Mouse (Mus musculus) limb, embryonic 15.5 days (tissue): ENCODE measurements at regions not wholly inside any gene's neighbourhood (a gene's known extent, or its start where the extent isn't known, plus 50 kb on each side); places are given as distances from the start of the nearest gene placed in this dataset.
"Not testable (repeated sequence)": the region's sequence is repeated elsewhere in the genome, so short reads cannot be mapped to it uniquely, and the experiment has no call there.

Source experiments
- ATAC-seq: fragments of 200-750 bp; cut with Nextera tagmentation; 2 replicates; pipeline ENCODE4 v1.8.0; 2017; ENCODE audit warnings: low read depth, moderate TSS enrichment; ENCODE audit not compliant: insufficient number of reproducible peaks, low FRiP score, low TSS enrichment
- H3K27ac ChIP-seq: fragments of 300-500 bp; sonication (generic); 2 replicates; pipeline ENCODE4 v1.5.1; 2015; ENCODE audit warnings: moderate library complexity, mild to moderate bottlenecking, inconsistent platforms
- H3K27me3 ChIP-seq: fragments of 300-500 bp; sonication (generic); 2 replicates; pipeline ENCODE4 v1.6.1; 2015; ENCODE audit warnings: inconsistent platforms
- H3K36me3 ChIP-seq: fragments of 300-500 bp; sonication (generic); 2 replicates; pipeline ENCODE4 v1.6.1; 2015; ENCODE audit warnings: inconsistent platforms
- H3K4me1 ChIP-seq: fragments of 300-500 bp; sonication (generic); 2 replicates; pipeline ENCODE4 v1.6.1; 2015; ENCODE audit warnings: inconsistent platforms
- H3K4me2 ChIP-seq: fragments of 300-500 bp; sonication (generic); 2 replicates; pipeline ENCODE4 v1.6.1; 2015; ENCODE audit warnings: mild to moderate bottlenecking, inconsistent platforms
- H3K4me3 ChIP-seq: fragments of 300-500 bp; sonication (generic); 2 replicates; pipeline ENCODE4 v1.5.1; 2015; ENCODE audit warnings: mild to moderate bottlenecking, inconsistent platforms
- H3K9ac ChIP-seq: fragments of 300-500 bp; sonication (generic); 2 replicates; pipeline ENCODE4 v1.6.1; 2015; ENCODE audit warnings: inconsistent platforms
- H3K9me3 ChIP-seq: fragments of 300-500 bp; sonication (generic); 2 replicates; pipeline ENCODE4 v1.6.1; 2016; ENCODE audit warnings: inconsistent platforms
- WGBS: fragments of 180-500 bp; shearing (Covaris S2); methylation state at CpG from one replicate; pipeline ENCODE4 v1.1.7; 2015; 5-methylcytosine and 5-hydroxymethylcytosine counted together

DNA sequence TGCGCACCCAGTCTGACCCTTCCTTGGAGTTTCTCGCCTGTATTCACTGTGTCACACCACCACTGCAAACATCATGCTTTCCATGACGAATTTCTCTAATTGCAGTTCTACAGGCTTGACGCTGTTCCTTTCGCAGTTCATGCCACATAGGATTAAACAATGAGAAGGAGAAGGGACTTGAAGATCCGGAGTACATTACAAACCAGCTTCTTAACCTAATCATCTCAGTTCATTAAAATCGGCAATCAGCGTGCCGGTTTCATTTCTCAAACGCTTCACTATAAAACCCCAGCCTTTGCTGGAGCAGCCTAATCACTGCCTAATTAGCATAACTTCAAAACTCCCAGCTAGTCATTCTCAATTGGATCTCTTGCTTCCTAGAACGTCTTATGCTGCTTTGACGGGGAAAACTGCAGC lies 196.5 kb upstream of the Slc7a11 start:
- 62% methylated on average over 12 of the region's 12 CpGs for WGBS
- H3K4me3 ChIP-seq = no peak overlapping the region
- H3K27ac ChIP-seq = no peak overlapping the region
- H3K4me2 ChIP-seq = no peak overlapping the region
- no peak overlapping the region for H3K9ac ChIP-seq
- H3K4me1 ChIP-seq = no peaks in the 10 kb centered on the region
- H3K27me3 ChIP-seq = no peaks in the 10 kb centered on the region
- H3K9me3 ChIP-seq = no peaks in the 10 kb centered on the region
- no peaks in the 10 kb centered on the region for H3K36me3 ChIP-seq
- no peak for ATAC-seq

DNA sequence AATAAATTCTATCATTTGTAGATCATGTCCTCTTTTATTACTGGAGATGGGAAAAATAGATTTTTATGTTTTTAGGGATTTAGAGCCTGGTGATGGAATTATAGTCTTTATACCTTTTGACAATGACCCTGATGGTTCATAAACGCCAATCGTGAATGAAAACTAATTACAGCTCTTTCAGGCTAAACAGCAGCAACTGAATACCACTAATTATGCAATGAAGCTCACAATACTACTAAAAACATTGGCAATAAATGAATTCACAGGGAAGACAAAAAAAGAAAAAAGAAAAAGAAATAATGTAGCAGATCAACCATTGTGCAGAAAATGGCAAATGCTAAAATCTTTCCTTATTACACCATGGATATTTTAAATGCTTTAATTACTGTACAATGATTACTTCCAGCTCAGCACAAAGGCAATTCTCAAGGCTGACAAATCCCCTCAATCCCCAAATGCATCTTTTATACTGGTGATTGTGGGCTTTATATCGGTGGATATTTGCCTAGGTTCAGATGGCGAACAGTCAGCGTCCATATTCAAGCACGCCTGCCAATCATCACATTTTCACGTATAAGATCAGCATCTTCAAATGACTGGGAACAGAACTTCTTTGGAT lies 191.2 kb upstream of the Slc7a11 start:
- no peak overlapping the region for H3K4me3 ChIP-seq
- 78% methylated on average over 7 of the region's 7 CpGs for WGBS

DNA sequence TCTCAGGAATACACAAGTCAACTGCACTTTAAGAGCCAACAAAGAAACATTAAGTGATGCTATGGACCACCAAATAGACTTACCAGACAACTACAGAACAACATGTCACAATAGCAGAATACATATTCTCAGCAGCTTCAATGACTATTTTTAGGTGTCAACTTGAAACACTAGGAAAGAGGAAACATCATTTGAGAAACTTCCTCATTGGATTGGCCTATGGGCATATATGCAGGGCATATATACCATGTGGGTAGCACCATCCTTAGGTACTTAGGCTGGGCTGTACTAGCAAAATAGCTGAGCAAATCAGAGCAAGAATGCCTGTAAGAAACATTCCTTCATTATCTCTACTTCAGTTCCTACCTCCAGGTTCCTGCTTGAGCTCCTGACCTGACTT lies 187.9 kb upstream of the Slc7a11 start:
- no peaks in the 10 kb centered on the region for H3K27me3 ChIP-seq
- no peaks in the 10 kb centered on the region for H3K4me1 ChIP-seq
- no peak overlapping the region for H3K27ac ChIP-seq
- no peak for ATAC-seq
- no peaks in the 10 kb centered on the region for H3K9me3 ChIP-seq
- no peak overlapping the region for H3K4me3 ChIP-seq
- H3K36me3 ChIP-seq = no peaks in the 10 kb centered on the region
- no peak overlapping the region for H3K4me2 ChIP-seq
- H3K9ac ChIP-seq = no peak overlapping the region

More for the DNA sequence above, 191.2 kb upstream of the Slc7a11 start:
- H3K27me3 ChIP-seq = no peaks in the 10 kb centered on the region
- ATAC-seq = no peak
- no peak overlapping the region for H3K27ac ChIP-seq
- no peaks in the 10 kb centered on the region for H3K9me3 ChIP-seq
- H3K4me1 ChIP-seq = no peaks in the 10 kb centered on the region
- no peak overlapping the region for H3K4me2 ChIP-seq
- H3K9ac ChIP-seq = no peak overlapping the region
- H3K36me3 ChIP-seq = no peaks in the 10 kb centered on the region

DNA sequence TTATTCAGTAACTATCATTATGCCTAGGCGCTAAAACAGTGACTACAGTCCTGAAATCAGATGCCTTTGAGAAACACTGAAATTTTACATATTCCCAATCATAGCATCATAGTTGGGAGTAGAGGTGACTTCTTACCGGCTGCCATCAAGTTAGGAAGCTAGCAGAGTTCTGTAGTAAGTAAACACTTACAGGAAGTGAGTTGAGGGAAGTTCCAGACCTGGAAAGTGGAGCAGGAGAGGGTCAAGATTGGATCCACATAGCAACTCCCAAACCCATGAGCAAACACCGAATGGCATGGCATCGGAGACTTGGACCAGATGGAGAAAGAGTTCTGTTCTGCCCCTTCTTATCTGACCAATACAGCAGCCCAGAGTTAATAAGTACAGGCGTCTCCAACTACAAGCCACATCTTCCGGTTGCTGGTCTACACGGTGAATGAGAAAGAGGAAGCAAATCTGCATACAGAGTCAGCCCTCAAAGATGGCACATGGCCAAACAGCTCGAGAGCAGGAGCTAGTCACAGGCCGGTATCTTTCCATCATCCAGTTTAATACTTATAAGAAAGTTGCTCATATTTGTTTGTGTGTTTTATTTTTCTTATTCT lies 184.8 kb upstream of the Slc7a11 start:
- no peak overlapping the region for H3K4me3 ChIP-seq
- ATAC-seq = no peak
- H3K36me3 ChIP-seq = no peaks in the 10 kb centered on the region
- no peaks in the 10 kb centered on the region for H3K27me3 ChIP-seq
- 88% methylated on average over 9 of the region's 9 CpGs for WGBS
- no peaks in the 10 kb centered on the region for H3K9me3 ChIP-seq
- no peak overlapping the region for H3K4me2 ChIP-seq
- no peak overlapping the region for H3K9ac ChIP-seq
- no peak overlapping the region for H3K27ac ChIP-seq
- no peaks in the 10 kb centered on the region for H3K4me1 ChIP-seq

DNA sequence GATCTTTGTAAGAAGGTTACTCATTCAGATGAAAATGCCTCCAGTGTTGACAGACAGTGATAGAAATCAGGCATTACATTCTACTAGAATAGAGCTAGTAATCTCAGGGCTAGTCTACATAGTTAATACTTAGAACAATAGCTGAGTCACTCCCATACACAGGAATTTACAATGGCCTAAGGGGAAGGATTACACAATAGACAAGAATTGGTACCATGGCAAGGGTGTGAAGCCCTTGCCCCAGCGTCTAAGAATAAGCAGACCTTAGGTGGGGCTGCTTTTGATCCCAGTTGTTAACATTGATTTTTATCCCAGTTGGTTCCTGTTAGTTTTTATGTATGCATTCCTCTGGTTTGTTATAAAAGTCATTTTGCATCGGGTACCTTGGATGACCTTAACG lies 177.8 kb upstream of the Slc7a11 start:
- H3K27me3 ChIP-seq, H3K36me3 ChIP-seq, H3K4me1 ChIP-seq, H3K9me3 ChIP-seq, H3K4me2 ChIP-seq, H3K27ac ChIP-seq, H3K4me3 ChIP-seq, ATAC-seq, H3K9ac ChIP-seq: not testable (repeated sequence)
- 58% methylated on average over 3 of the region's 3 CpGs for WGBS

DNA sequence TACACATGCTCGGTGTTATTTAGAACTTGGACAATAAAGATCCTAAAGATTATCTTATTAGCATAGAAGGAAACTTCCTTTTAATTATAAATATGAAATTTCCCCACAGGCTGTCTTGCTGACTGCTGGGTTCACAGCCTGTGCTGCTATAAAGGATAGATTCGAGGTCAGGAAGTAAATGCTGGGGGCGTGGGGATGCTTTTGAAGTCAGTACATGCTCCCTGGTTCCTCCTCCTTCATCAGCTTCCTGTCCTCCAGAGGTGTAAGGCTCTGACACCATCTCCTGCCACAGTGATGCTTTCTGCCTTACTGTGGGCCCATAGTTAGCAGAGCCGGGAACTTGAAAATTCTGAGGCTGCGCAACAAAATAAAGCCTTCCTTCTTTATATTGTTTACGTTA lies 175.6 kb upstream of the Slc7a11 start:
- Histone ChIP-seq H3K9me3 (no peaks in the 10 kb centered on the region), H3K4me1 (no peaks in the 10 kb centered on the region), H3K36me3 (no peaks in the 10 kb centered on the region), H3K27me3 (no peaks in the 10 kb centered on the region), H3K4me3 (no peak overlapping the region), H3K27ac (no peak overlapping the region), H3K9ac (no peak overlapping the region), H3K4me2 (no peak overlapping the region)
- no peak for ATAC-seq
- whole genome bisulfite sequencing = 64% methylated on average over 6 of the region's 6 CpGs

DNA sequence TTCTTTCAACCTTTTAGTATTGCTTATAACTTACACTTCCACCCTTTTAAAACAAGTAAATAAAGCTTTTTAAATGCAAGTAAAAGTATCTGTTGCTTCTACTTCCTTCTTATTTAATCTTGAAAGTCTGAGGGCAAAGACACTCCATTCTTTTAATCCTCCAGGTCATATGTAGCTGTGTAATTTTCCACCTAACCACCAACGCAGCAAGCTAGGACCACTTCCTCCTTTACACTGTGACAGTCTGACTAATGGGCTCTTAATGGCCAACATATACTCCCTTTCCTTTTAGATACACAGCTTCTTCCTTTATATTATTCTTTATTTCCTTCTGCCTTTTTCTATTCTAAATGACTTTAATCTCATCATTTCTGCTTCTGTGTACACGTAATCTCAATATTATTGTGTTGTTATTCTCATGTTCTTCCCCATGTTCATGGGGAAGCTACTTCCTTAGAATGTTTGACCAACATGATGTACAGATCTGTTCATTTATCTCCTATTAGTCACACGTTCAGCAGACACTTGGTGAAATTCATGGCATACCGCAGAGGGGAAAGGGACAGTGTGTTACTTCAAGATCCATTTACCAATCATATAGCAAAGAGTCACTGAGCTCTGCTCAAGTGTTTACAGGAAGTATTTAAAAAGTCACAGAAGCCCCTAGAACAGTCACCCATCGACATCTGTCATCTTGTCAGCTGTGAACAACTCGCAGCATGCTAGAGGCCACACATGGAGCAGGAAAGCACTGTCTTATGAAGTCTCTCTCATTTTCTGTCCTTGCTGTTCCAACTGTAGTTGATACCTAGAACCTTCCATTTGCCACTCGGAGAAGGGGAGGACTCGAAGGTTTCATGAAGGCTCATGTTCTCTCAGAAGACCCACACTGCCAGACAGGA lies 172.2 kb upstream of the Slc7a11 start:
- Histone ChIP-seq H3K4me2 (no peak overlapping the region), H3K36me3 (no peaks in the 10 kb centered on the region), H3K9me3 (no peaks in the 10 kb centered on the region), H3K4me3 (no peak overlapping the region), H3K9ac (no peak overlapping the region), H3K27me3 (no peaks in the 10 kb centered on the region), H3K4me1 (no peaks in the 10 kb centered on the region), H3K27ac (no peak overlapping the region)
- 70% methylated on average over 8 of the region's 8 CpGs for WGBS
- ATAC-seq = no peak

DNA sequence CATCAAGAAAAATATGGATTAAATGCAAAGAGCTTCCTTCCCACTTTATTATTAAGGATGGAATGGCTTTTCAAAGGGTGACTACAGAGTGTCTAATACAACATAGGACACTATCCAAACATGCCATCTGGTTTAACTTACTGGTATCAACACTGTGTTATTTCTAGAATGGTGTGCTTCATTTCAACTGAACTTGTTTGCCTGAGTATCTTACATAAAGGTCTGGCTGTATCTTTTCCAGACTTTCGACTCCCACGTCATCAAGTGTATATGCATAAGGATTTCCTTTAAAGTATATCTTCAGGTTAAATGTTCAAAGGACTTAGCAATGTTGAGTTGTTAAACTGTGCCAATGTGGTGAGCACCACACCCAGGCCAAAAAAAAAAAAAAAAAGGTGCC lies 169.6 kb upstream of the Slc7a11 start:
- Histone ChIP-seq H3K27me3 (no peaks in the 10 kb centered on the region), H3K4me1 (no peaks in the 10 kb centered on the region), H3K9ac (no peak overlapping the region), H3K4me3 (no peak overlapping the region), H3K27ac (no peak overlapping the region), H3K4me2 (no peak overlapping the region), H3K9me3 (no peaks in the 10 kb centered on the region), H3K36me3 (no peaks in the 10 kb centered on the region)
- ATAC-seq = no peak
- WGBS = 69% methylated on average over 2 of the region's 2 CpGs

DNA sequence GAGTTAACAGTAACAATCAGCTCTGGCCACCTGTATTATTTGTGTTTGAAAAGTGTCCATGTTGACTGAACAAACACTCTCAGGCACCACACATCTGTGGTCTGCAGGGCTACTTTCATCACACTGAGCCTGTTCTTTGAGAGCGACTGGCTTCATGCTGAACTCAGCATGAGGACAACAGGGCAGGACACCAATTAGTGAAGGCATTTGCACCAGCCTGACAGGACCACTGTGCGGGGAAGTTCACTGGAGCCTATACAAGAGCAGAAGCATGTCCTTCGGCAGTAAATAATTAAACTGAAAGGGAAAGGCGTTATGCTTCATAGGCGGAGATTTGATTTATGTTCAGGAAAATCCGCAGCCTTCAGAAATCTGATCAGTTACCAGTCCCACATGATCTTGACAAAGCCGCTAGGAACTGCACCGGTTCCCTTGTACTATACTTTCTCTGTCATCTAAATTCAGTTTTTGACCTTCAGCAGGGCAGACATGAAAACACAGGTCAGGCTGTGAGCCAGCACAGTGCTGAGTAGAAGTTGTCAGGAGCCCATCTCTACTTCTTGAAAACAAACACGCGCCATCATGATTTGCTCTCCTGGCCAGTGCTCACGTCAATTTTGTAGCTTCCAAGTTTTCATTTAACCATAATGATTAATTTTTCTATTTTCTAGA lies 166.1 kb upstream of the Slc7a11 start:
- WGBS = 43% methylated on average over 11 of the region's 11 CpGs
- H3K4me2 ChIP-seq = no peak overlapping the region

DNA sequence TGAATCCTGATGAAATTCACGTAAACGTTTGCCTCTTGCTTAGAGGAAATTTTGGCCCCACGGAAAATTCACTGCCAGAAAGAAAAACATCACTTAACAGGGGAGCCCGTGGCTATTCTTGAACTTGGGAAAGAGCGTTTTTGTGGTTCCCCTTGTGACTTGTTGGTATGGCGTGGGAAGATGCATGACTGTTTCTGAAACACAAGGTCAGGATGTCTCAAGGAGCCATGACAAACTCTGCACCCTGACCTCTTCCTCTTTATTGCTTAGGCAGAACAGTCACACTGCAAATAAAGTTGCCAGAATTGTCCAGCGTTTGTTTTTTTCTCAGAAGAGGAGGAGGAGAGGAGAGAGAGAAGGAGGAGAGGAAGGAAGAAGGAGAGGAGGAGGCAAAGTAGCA lies 164.3 kb upstream of the Slc7a11 start:
- no peaks in the 10 kb centered on the region for H3K9me3 ChIP-seq
- no peaks in the 10 kb centered on the region for H3K4me1 ChIP-seq
- H3K27ac ChIP-seq = no peak overlapping the region
- no peak overlapping the region for H3K4me3 ChIP-seq
- H3K9ac ChIP-seq = no peak overlapping the region
- ATAC-seq = no peak
- no peaks in the 10 kb centered on the region for H3K27me3 ChIP-seq
- no peak overlapping the region for H3K4me2 ChIP-seq
- WGBS = 60% methylated on average over 7 of the region's 7 CpGs
- no peaks in the 10 kb centered on the region for H3K36me3 ChIP-seq

More for the DNA sequence above, 166.1 kb upstream of the Slc7a11 start:
- no peaks in the 10 kb centered on the region for H3K4me1 ChIP-seq
- H3K36me3 ChIP-seq = no peaks in the 10 kb centered on the region
- no peaks in the 10 kb centered on the region for H3K27me3 ChIP-seq
- no peaks in the 10 kb centered on the region for H3K9me3 ChIP-seq
- H3K4me3 ChIP-seq = no peak overlapping the region
- no peak for ATAC-seq
- no peak overlapping the region for H3K27ac ChIP-seq
- H3K9ac ChIP-seq = no peak overlapping the region

DNA sequence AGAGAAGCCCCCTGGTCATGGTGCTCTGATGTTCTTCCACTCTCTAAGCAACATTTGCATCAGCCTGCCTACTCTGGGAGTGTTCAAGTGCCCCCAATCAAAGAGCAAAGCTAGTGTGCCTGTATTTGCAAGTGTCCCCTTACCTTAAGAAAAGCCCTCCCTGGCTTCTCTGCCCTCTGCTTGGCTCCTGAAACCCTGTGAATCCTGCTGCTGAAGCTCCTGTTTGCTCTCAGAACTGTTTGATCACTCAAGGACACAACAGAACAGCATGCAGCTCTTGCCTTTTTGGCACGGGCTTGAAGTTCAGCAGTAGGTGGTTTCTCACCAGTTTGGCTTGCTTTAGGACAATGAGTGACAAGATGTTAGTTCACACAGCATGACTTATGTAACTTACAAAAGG lies 163.6 kb upstream of the Slc7a11 start:
- no peak overlapping the region for H3K4me2 ChIP-seq
- WGBS = 32% methylated on average over 1 of the region's 1 CpGs
- no peaks in the 10 kb centered on the region for H3K9me3 ChIP-seq
- no peak overlapping the region for H3K9ac ChIP-seq
- no peak overlapping the region for H3K27ac ChIP-seq
- H3K4me3 ChIP-seq = no peak overlapping the region
- no peaks in the 10 kb centered on the region for H3K27me3 ChIP-seq
- no peaks in the 10 kb centered on the region for H3K36me3 ChIP-seq
- no peaks in the 10 kb centered on the region for H3K4me1 ChIP-seq
- ATAC-seq = no peak

DNA sequence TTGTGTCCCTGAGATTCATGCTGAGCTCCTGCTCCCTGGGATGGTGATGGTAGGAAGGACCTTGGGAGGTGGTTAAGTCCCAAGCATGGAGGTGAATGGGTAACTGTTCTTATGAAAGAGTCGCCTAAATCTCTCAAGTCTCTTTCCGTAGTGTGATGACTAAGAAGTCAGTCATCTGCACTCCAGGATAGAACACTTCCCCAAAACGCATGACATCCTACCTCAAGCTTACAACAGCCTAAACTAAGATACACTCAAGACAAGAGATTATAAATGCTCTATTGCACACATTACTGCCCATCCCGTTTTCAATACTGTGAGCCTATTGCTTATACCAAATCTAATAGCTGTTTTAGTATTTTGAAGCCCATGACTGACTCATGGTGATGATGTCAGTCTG lies 162.3 kb upstream of the Slc7a11 start:
- no peaks in the 10 kb centered on the region for H3K4me1 ChIP-seq
- H3K27ac ChIP-seq = no peak overlapping the region
- H3K4me3 ChIP-seq = no peak overlapping the region
- 89% methylated on average over 4 of the region's 4 CpGs for WGBS
- H3K36me3 ChIP-seq = no peaks in the 10 kb centered on the region
- no peak overlapping the region for H3K9ac ChIP-seq
- H3K9me3 ChIP-seq = no peaks in the 10 kb centered on the region
- no peaks in the 10 kb centered on the region for H3K27me3 ChIP-seq
- no peak overlapping the region for H3K4me2 ChIP-seq
- no peak for ATAC-seq
